ENCODE assay signal across 8 mouse cellular contexts in the genomic region with DNA sequence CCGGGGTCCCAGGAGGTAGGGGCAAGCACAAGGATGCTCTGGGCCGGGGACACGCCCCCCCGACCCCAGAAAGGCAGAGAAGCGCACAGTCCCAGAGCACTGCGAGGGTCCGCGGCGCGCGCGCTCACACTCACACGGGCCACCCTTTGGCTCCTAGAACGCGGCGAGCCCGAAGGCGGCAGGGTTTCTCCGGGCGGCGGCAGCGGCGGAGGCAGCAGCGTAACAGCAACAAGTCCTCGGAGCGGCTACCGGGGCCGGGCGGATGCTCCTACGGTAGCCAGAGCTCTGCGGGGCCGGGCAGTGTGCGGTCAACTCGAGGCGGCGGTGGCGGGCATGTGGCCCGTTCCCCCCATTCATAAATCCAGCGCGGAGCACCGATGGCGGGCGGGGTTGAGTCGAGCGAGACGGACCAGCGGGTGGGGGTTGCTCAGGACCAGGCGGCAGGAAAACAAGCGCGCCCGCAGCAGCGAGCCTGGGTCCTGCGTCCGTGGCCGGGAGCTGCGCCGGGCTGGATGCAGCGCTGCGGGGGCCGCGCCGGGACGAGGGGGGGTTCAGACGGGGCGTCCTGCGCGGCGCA. TPM values are rescaled to one million over a fixed set of nuclear protein-coding genes. Genes with fewer than 3 reads are reported as not detected.
DNase-seq lines count a peak whose midpoint lies in the region; ATAC-seq and TF ChIP-seq lines count a peak whose summit lies in the region.

A gene (minus strand): TSS at position 357 of the 577 bp plus-strand sequence.

- no peak for TF ChIP-seq CTCF in liver, embryonic 14.5 days (IDR thresholded peaks at IDR 0.05; ENCODE audit: low read depth)

- H3K4me3 ChIP-seq in megakaryocyte, embryonic 14.5 days (replicated peaks): peak within 1 kb of the TSS; percentile 79
- H3K4me3 ChIP-seq in forebrain, embryonic 13.5 days: peak within 1 kb of the TSS; percentile 59
- H3K4me3 ChIP-seq in hindbrain, embryonic 16.5 days (ENCODE audit: low read length): peak within 1 kb of the TSS; percentile 59
- H3K4me3 ChIP-seq in liver, embryonic 14.5 days (ENCODE audit: insufficient read depth in 1 of 2, low read depth in 2 of 2, low read length in 2 of 2): peak within 1 kb of the TSS in 1 of 2 experiments; percentile 14; a peak in 1 of 4 replicates

- ATAC-seq in megakaryocyte, adult 5-6 weeks (ENCODE audit: poor library complexity, severe bottlenecking): no peak
- peak; percentile 44 for ATAC-seq in forebrain, embryonic 13.5 days
- ATAC-seq in hindbrain, embryonic 16.5 days: peak; percentile 44
- ATAC-seq in liver, embryonic 14.5 days (ENCODE audit: insufficient read depth): no peak

- H3K9me3 ChIP-seq in megakaryocyte, embryonic 14.5 days: no peaks in the 10 kb centered on the region
- H3K9me3 ChIP-seq in forebrain, embryonic 13.5 days (replicated peaks): no peaks in the 10 kb centered on the region
- H3K9me3 ChIP-seq in hindbrain, embryonic 16.5 days (ENCODE audit: control insufficient read depth, low read length): no peaks in the 10 kb centered on the region
- H3K9me3 ChIP-seq in liver, embryonic 14.5 days (ENCODE audit: control insufficient read depth, low read length): no peaks in the 10 kb centered on the region

- under 1% methylated on average over 61 of the region's 68 CpGs for WGBS in forebrain, embryonic 13.5 days
- WGBS in hindbrain, embryonic 16.5 days: 0% methylated on average over 47 of the region's 68 CpGs
- WGBS in liver, embryonic 14.5 days (ENCODE audit: insufficient replicate concordance): 1% methylated on average over 68 of the region's 68 CpGs

- H3K9ac ChIP-seq in forebrain, embryonic 13.5 days: peak within 1 kb of the TSS; percentile 64
- peak within 1 kb of the TSS; percentile 73 for H3K9ac ChIP-seq in hindbrain, embryonic 16.5 days (ENCODE audit: low read depth, low read length)
- H3K9ac ChIP-seq in liver, embryonic 14.5 days (replicated peaks): no peak within 1 kb of the TSS

- H3K4me2 ChIP-seq in forebrain, embryonic 13.5 days: peak within 1 kb of the TSS; percentile 99
- peak within 1 kb of the TSS; percentile 84 for H3K4me2 ChIP-seq in hindbrain, embryonic 16.5 days (ENCODE audit: low read length)
- peak within 1 kb of the TSS; percentile 31; the same call in 1 of the 2 replicates for H3K4me2 ChIP-seq in liver, embryonic 14.5 days (ENCODE audit: low read depth)

- H3K27me3 ChIP-seq in megakaryocyte, embryonic 14.5 days (replicated peaks): peaks cover 97% of the 10 kb centered on the region
- peaks cover 92% of the 10 kb centered on the region for H3K27me3 ChIP-seq in forebrain, embryonic 13.5 days
- H3K27me3 ChIP-seq in hindbrain, embryonic 16.5 days (replicated peaks; ENCODE audit: control insufficient read depth, insufficient read depth, low read length): peaks cover 32% of the 10 kb centered on the region
- peaks cover 63% of the 10 kb centered on the region for H3K27me3 ChIP-seq in liver, embryonic 14.5 days (ENCODE audit: control insufficient read depth, insufficient read depth, low read length)

- DNase-seq in cerebellum, adult 11 months: peak; percentile 56
- no peak for DNase-seq in liver, embryonic 14.5 days (ENCODE audit: low read depth in 3 of 3, low spot score in 3 of 3)
- DNase-seq in testis, postnatal 14 days (ENCODE audit: low spot score): peak; percentile 10
- no peak for DNase-seq in c-Kit-positive CD71-positive TER-119-positive erythroid progenitor cells, embryonic 14.5 days (ENCODE audit: low spot score)

- TF ChIP-seq EP300 in liver, embryonic 14.5 days (IDR thresholded peaks at IDR 0.05; ENCODE audit: low read depth): no peak

- H3K4me1 ChIP-seq in megakaryocyte, embryonic 14.5 days: peaks cover 26% of the 10 kb centered on the region
- peaks cover 29% of the 10 kb centered on the region for H3K4me1 ChIP-seq in forebrain, embryonic 13.5 days
- H3K4me1 ChIP-seq in hindbrain, embryonic 16.5 days (ENCODE audit: control insufficient read depth, insufficient read depth, low read depth, low read length): peaks cover 20% of the 10 kb centered on the region
- no peaks in the 10 kb centered on the region for H3K4me1 ChIP-seq in liver, embryonic 14.5 days (replicated peaks; ENCODE audit: control insufficient read depth in 2 of 2, insufficient read depth in 2 of 2, low read length in 1 of 2)

- no peak within 1 kb of the TSS for H3K27ac ChIP-seq in forebrain, embryonic 13.5 days
- 0 out of 2 replicates have a peak within 1 kb of the TSS, but pooled peaks have one; percentile 3 for H3K27ac ChIP-seq in hindbrain, embryonic 16.5 days (ENCODE audit: low read depth, low read length)
- H3K27ac ChIP-seq in liver, embryonic 14.5 days: no peak within 1 kb of the TSS

- H3K36me3 ChIP-seq in megakaryocyte, embryonic 14.5 days (replicated peaks; ENCODE audit: low read length): no peaks in the 10 kb centered on the region
- H3K36me3 ChIP-seq in forebrain, embryonic 13.5 days (ENCODE audit: poor library complexity, severe bottlenecking): no peaks in the 10 kb centered on the region
- H3K36me3 ChIP-seq in hindbrain, embryonic 16.5 days (ENCODE audit: control insufficient read depth, insufficient read depth, low read length): no peaks in the 10 kb centered on the region
- H3K36me3 ChIP-seq in liver, embryonic 14.5 days (replicated peaks; ENCODE audit: control insufficient read depth, insufficient read depth, low read depth): no peaks in the 10 kb centered on the region

RNA-seq across cellular contexts. Expression of the gene that starts here (rescaled TPM):
- not detected in 2 replicates for polyA plus RNA-seq in megakaryocyte, embryonic 14.5 days (2012; ENCODE audit: insufficient read depth, low replicate concordance)
- total RNA-seq in megakaryocyte, adult 5-6 weeks (2015): not detected in 2 replicates
- not detected in 2 replicates for total RNA-seq in megakaryocyte, adult 5-6 weeks (2017)
- polyA plus RNA-seq in forebrain, embryonic 13.5 days (2015; fragmentation: Nextera tagmentation; extraction: Ambion mirVana): 0.25 and 0.38 TPM in 2 replicates
- polyA plus RNA-seq in hindbrain, embryonic 16.5 days (2015; fragmentation: Nextera tagmentation; extraction: Ambion mirVana): 8.7 and 9.7 TPM in 2 replicates
- 0.01 TPM in 1 of 2 replicates, not detected in the other for polyA plus RNA-seq in liver, embryonic 14.5 days (2012; rRNA removed)
- not detected in 2 replicates for polyA plus RNA-seq in liver, embryonic 14.5 days (2014; fragmentation: Nextera tagmentation; extraction: Ambion mirVana)

Comparison
In these comparisons a context has a peak if more than half of its experiments do, and no peak if none do; other contexts are left out.
1. Peak in ATAC-seq, H3K4me3 ChIP-seq, H3K9ac ChIP-seq and H3K4me2 ChIP-seq in forebrain, embryonic 13.5 days; RNA of the gene not detected or under 1 TPM.
2. DNase-seq: peak in cerebellum, adult 11 months (single experiment) and testis, postnatal 14 days (single experiment); none in liver, embryonic 14.5 days (0 of 3) and c-Kit-positive CD71-positive TER-119-positive erythroid progenitor cells, embryonic 14.5 days (single experiment).
3. H3K4me2 ChIP-seq: peak in every context shown above with its lines; median percentile 99 in forebrain, embryonic 13.5 days; 84 in hindbrain, embryonic 16.5 days; 31 in liver, embryonic 14.5 days.